Mouse (Mus musculus) liver, postnatal 0 days (tissue): ENCODE data around the gene Trmt11. TPM values are rescaled to one million over a fixed set of nuclear protein-coding genes. Genes with fewer than 3 reads are reported as not detected.
"Not testable (repeated sequence)": the region's sequence is repeated elsewhere in the genome, so short reads cannot be mapped to it uniquely, and the experiment has no call there.

Source experiments
- ATAC-seq: fragments of 200-750 bp; cut with Nextera tagmentation; 2 replicates; pipeline ENCODE4 v1.8.0; 2017; ENCODE audit warnings: mild to moderate bottlenecking, moderate library complexity
- DNase-seq: peaks from one replicate; pipeline ENCODE4 v3.0.0-alpha.2; 2016
- H3K27ac ChIP-seq: fragments of 300-500 bp; sonication (generic); 2 replicates; pipeline ENCODE4 v1.5.1; 2014; ENCODE audit warnings: antibody characterized with exemption, moderate library complexity, mild to moderate bottlenecking, low read depth
- H3K27me3 ChIP-seq: fragments of 300-500 bp; sonication (generic); 2 replicates; pipeline ENCODE4 v1.6.1; 2014; ENCODE audit warnings: low read length, control low read depth, mixed read lengths; ENCODE audit not compliant: insufficient read depth
- H3K36me3 ChIP-seq: fragments of 300-500 bp; sonication (generic); replicated peaks from 2 replicates; pipeline ENCODE4 v1.6.1; 2014; ENCODE audit warnings: mild to moderate bottlenecking, control low read depth, low read length, moderate library complexity, mixed read lengths; ENCODE audit not compliant: insufficient read depth
- H3K4me1 ChIP-seq: fragments of 300-500 bp; sonication (generic); 2 replicates; pipeline ENCODE4 v1.6.1; 2014; ENCODE audit warnings: antibody characterized with exemption, mild to moderate bottlenecking, control low read depth; ENCODE audit not compliant: insufficient read depth
- H3K4me2 ChIP-seq: fragments of 300-500 bp; sonication (generic); 2 replicates; pipeline ENCODE4 v1.6.1; 2014; ENCODE audit warnings: low read depth, mild to moderate bottlenecking, low read length, moderate library complexity, mixed read lengths
- H3K4me3 ChIP-seq: fragments of 300-500 bp; sonication (generic); 2 replicates; pipeline ENCODE4 v1.5.1; 2014; ENCODE audit warnings: low read depth, low read length
- H3K9ac ChIP-seq: fragments of 300-500 bp; sonication (generic); replicated peaks from 2 replicates; pipeline ENCODE4 v1.6.1; 2014; ENCODE audit warnings: mild to moderate bottlenecking, moderate library complexity
- H3K9me3 ChIP-seq: fragments of 300-500 bp; sonication (generic); 2 replicates; pipeline ENCODE4 v1.6.1; 2016; ENCODE audit warnings: mild to moderate bottlenecking, control low read depth, low read length, mixed read lengths
- CTCF ChIP-seq: sonication (generic); IDR thresholded peaks from 2 replicates; pipeline ENCODE4 v1.5.1; 2016; ENCODE audit warnings: antibody characterized with exemption, low read depth
- EP300 ChIP-seq: IDR thresholded peaks from 2 replicates; pipeline ENCODE4 v1.6.1; 2016; ENCODE audit warnings: antibody characterized with exemption, low read depth, mild to moderate bottlenecking
- WGBS: fragments of 180-500 bp; shearing (Covaris S2); extraction: QIAGEN DNeasy Blood & Tissue Kit; methylation state at CpG from one replicate; pipeline ENCODE4 v1.1.7; 2014; ENCODE audit not compliant: insufficient replicate concordance; 5-methylcytosine and 5-hydroxymethylcytosine counted together
- polyA plus RNA-seq: library from polyadenylated mRNA; unstranded; fragments of >200 nt; fragmentation: Nextera tagmentation; extraction: Ambion mirVana; gene quantifications from 2 replicates; pipeline ENCODE4 v1.2.1, GENCODE M21; 2015

Trmt11 gene
- 9.9 and 10.2 TPM in 2 replicates for polyA plus RNA-seq

DNA sequence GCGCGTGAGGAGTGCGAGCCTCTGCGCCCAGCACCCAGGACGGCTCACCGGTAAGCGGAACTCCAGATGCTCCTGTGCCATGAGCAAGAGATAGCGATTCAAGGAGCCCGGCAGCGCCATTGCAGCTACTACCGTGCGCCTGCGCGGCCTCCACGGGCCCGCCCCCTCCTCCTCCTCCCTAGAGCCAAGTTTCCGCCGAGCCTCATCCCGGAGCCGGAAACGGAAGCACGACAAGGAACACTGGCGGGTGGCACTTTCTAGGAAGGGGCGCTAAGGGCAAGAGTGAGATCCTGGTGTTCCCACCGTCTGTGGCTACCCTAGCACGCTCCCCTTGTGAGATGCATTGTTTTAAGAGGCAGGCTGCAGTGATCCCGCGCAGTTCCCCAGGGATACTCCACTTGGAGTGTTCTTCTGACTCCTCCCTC, at the start of gene Trmt11:
Gene Trmt11 (minus strand): TSS at position 208 of the 425 bp plus-strand sequence.
- TF ChIP-seq EP300 (no peak), CTCF (no peak)
- under 1% methylated on average over 25 of the region's 28 CpGs for WGBS
- no peaks in the 10 kb centered on the region for H3K9me3 ChIP-seq
- DNase-seq, result peak; percentile 91
- H3K9ac ChIP-seq, result peak within 1 kb of the TSS; percentile 78
- peak; percentile 95 for ATAC-seq
- peaks cover 5% of the 10 kb centered on the region for H3K36me3 ChIP-seq
- H3K4me2 ChIP-seq, result peak within 1 kb of the TSS; percentile 96
- H3K4me3 ChIP-seq, result peak within 1 kb of the TSS; percentile 82
- H3K27ac ChIP-seq, result peak within 1 kb of the TSS; percentile 80
- peaks cover 10% of the 10 kb centered on the region for H3K4me1 ChIP-seq
- no peaks in the 10 kb centered on the region for H3K27me3 ChIP-seq

GRCm38 (mm10) chr10:30647681-30648080, 47.1 kb upstream of the Trmt11 start:
- H3K9me3 ChIP-seq, result no peaks in the 10 kb centered on the region
- 74% methylated on average over 2 of the region's 2 CpGs for WGBS
- H3K27me3 ChIP-seq, result no peaks in the 10 kb centered on the region
- no peaks in the 10 kb centered on the region for H3K4me1 ChIP-seq
- H3K4me3 ChIP-seq, result no peak overlapping the region
- no peak for ATAC-seq
- peaks cover 14% of the 10 kb centered on the region for H3K36me3 ChIP-seq
- TF ChIP-seq EP300 (no peak), CTCF (no peak)
- H3K9ac ChIP-seq, result no peak overlapping the region
- DNase-seq, result no peak
- H3K27ac ChIP-seq, result no peak overlapping the region
- no peak overlapping the region for H3K4me2 ChIP-seq

DNA sequence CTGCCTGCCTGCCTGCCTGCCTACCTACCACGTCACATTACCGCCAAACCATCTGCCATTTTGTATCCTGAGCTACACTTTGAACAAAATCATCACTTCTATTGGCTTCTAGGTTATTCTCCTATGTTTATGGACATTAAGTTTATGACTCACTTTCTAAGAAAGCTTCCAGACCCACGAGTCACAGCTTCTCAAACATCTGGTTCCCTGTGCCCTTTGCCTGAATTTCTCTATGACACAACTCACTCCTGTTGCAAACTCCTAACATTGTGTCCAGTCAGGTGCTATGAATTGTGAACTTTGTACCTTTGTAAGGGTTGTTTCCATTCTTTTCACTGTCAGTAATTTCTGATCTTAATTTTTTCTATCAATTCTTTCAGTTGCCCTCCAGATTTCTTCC, 37.7 kb upstream of the Trmt11 start:
- no peaks in the 10 kb centered on the region for H3K27me3 ChIP-seq
- ATAC-seq (no peak), DNase-seq (no peak)
- no peaks in the 10 kb centered on the region for H3K4me1 ChIP-seq
- H3K4me2 ChIP-seq, result no peak overlapping the region
- no peak overlapping the region for H3K4me3 ChIP-seq
- WGBS, result 79% methylated on average over 3 of the region's 3 CpGs
- no peaks in the 10 kb centered on the region for H3K36me3 ChIP-seq
- H3K9me3 ChIP-seq, result no peaks in the 10 kb centered on the region
- H3K9ac ChIP-seq, result no peak overlapping the region
- no peak for TF ChIP-seq EP300
- no peak overlapping the region for H3K27ac ChIP-seq

DNA sequence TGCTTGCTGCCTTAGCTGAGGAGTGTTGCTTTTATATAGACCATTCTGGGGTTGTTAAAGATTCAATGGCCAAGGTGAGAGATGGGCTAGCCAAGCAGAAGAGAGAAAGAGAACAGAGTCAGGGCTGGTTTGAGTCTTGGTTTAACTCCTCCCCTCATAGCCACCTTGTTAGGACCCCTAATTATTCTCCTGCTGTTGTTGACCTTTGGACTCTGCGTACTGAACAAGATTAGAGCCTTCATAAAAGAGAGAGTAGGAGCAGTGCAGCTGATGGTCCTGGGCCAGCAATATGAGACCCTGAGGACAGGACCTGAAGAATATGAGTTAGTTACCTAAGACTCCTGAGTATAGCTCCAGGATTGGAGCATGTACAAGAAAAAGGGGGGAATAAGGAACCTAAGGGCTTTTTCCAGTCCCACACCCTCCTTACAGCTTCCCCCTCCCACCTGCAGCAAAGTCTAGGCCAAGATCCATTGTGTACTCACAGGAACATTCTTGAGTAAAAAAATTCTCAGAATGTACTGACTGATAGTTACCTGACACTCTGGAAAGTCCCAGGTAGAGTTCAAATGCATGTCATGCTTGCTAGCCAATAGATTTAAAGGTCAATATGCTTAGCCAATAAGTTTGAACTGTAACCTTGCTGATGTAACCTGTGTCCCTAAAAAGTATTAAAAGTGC, 36.1 kb upstream of the Trmt11 start:
- H3K4me1 ChIP-seq, ATAC-seq, H3K9me3 ChIP-seq, H3K36me3 ChIP-seq, H3K27me3 ChIP-seq, H3K27ac ChIP-seq, H3K4me2 ChIP-seq, H3K9ac ChIP-seq, DNase-seq, H3K4me3 ChIP-seq: not testable (repeated sequence)
- 88% methylated on average over 1 of the region's 1 CpGs for WGBS

DNA sequence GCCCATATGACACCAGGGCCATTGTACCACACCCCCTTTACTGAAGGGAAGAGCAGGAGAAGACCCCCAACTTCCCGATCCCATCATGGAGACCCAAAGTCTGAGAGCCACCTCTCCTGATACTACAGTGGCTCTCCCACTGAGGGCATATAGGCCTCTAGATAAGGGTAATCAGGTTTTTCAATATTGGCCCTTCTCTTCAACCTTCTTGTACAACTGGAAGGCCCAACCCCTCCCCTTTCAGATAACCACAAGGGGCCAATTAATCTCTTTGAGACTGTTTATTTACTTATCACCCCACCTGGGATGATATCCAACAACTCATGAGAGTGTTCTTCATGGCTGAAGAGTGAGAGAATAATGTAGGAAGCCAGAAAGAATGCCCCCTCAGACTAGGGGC, 32.2 kb upstream of the Trmt11 start:
- Histone ChIP-seq H3K4me2 (no peak overlapping the region), H3K4me1 (no peaks in the 10 kb centered on the region), H3K27ac (no peak overlapping the region), H3K9me3 (no peaks in the 10 kb centered on the region), H3K4me3 (no peak overlapping the region), H3K9ac (no peak overlapping the region), H3K36me3 (no peaks in the 10 kb centered on the region), H3K27me3 (no peaks in the 10 kb centered on the region)
- ATAC-seq (peak; percentile 36; the same call in 1 of the 2 replicates), DNase-seq (no peak)
- WGBS, result 100% methylated on average over 1 of the region's 1 CpGs
- TF ChIP-seq EP300 (peak; percentile 70), CTCF (no peak)

- Histone ChIP-seq H3K4me1 (no peaks in the 10 kb centered on the region), H3K36me3 (no peaks in the 10 kb centered on the region), H3K9ac (no peak overlapping the region), H3K27me3 (no peaks in the 10 kb centered on the region), H3K4me2 (no peak overlapping the region), H3K4me3 (no peak overlapping the region), H3K9me3 (no peaks in the 10 kb centered on the region), H3K27ac (no peak overlapping the region)
- ATAC-seq, result no peak
- DNase-seq, result no peak
- no peak for TF ChIP-seq CTCF
- TF ChIP-seq EP300, result no peak
Measured at GRCm38 (mm10) chr10:30629977-30630376, 29.4 kb upstream of the Trmt11 start.

- H3K9ac ChIP-seq, result no peak within 1 kb of the TSS
- no peak within 1 kb of the TSS for H3K4me3 ChIP-seq
- no peak within 1 kb of the TSS for H3K4me2 ChIP-seq
- no peak for ATAC-seq
- H3K36me3 ChIP-seq, result no peaks in the 10 kb centered on the region
- H3K27me3 ChIP-seq, result no peaks in the 10 kb centered on the region
- 77% methylated on average over 3 of the region's 3 CpGs for WGBS
- H3K4me1 ChIP-seq, result no peaks in the 10 kb centered on the region
- DNase-seq, result no peak
- H3K9me3 ChIP-seq, result no peaks in the 10 kb centered on the region
- no peak within 1 kb of the TSS for H3K27ac ChIP-seq
- TF ChIP-seq EP300, result no peak
- TF ChIP-seq CTCF, result no peak
Measured at GRCm38 (mm10) chr10:30629513-30629912, 29.0 kb upstream of the Trmt11 start, which contains the start of gene Hint3. TSS of gene Hint3 (minus strand) at chr10:30629632.

GRCm38 (mm10) chr10:30628444-30628843, 27.9 kb upstream of the Trmt11 start:
- not testable (repeated sequence) for H3K27ac ChIP-seq, H3K36me3 ChIP-seq, DNase-seq, H3K27me3 ChIP-seq, H3K4me3 ChIP-seq, ATAC-seq, H3K9me3 ChIP-seq, H3K9ac ChIP-seq, H3K4me1 ChIP-seq, H3K4me2 ChIP-seq
- WGBS, result 82% methylated on average over 11 of the region's 11 CpGs
